Mouse (Mus musculus): ENCODE measurements around the gene Aoc3. TPM values are rescaled to one million over a fixed set of nuclear protein-coding genes. Genes with fewer than 3 reads are reported as not detected.

The Aoc3 gene
- total RNA-seq, 2 experiments from 2014 or later, result 4.0 to 6.1 TPM

GRCm38 (mm10) chr11:101332537-101332936 is 2.1 kb downstream of the Aoc3 start:
- DNase-seq, result no peak
- TF ChIP-seq CTCF (IDR thresholded peaks at IDR 0.05), result no peak
- intact Hi-C loops (cut with DNase I), result no loop called here
- Histone ChIP-seq H3K27ac (peak overlapping the region; percentile 81), H3K4me3 (peak overlapping the region; percentile 65)

DNA sequence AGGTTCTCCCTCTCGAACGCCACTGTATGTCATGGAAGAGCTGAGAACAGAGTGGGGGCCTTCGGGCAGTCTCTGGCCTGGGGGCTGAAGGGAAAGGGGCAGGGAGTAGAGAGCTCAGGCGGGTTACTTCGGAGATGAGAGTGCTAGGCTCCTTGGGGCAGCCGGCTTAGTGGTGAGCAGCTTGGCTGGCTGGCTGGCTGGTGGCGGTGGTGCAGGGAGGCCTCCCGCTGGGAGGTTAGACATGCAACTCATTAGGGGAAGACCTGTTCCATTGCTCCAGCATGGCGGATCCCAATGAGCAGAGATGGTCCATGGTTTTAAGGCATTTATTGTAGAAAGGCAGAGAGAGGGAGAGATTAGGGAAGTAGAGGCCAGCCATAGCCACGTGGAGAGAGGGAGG is 3.6 kb downstream of the Aoc3 start:
- peak overlapping the region; percentile 56 for H3K27ac ChIP-seq
- DNase-seq, result no peak
- peak overlapping the region; percentile 65 for H3K4me3 ChIP-seq
- intact Hi-C loops (cut with DNase I), result no loop called here
- TF ChIP-seq CTCF (IDR thresholded peaks at IDR 0.05), result no peak

DNA sequence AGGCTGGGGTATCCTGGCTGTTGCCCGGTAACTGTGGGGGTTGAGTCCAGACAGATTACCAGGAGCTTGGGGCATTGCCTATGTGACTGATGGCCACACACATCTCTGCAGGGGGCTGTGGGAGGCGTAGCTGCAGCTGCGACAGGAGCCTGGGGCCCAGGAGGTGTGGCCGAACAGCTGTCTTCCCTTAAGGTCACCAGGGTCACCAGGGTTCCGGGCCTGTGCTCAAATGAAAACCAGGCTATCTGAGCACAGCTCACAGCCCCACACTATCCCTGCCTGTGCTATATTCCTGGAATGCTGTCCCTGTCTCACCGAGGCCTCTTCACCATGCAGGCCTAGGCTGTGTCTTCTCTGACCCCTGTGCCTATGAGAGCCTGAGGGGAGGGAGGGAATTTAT is 4.1 kb downstream of the Aoc3 start:
- Histone ChIP-seq H3K27ac (no peak overlapping the region), H3K4me3 (peak overlapping the region; percentile 65)
- TF ChIP-seq CTCF (IDR thresholded peaks at IDR 0.05), result no peak
- no peak for DNase-seq
- intact Hi-C loops (cut with DNase I), result no loop called here

GRCm38 (mm10) chr11:101335685-101336084 is 5.3 kb downstream of the Aoc3 start:
- H3K27ac ChIP-seq, result no peak overlapping the region
- intact Hi-C loops (cut with DNase I), result no loop called here
- peak; percentile 17; the same call in 1 of the 2 replicates for TF ChIP-seq CTCF (IDR thresholded peaks at IDR 0.05)
- H3K4me3 ChIP-seq, result peak overlapping the region; percentile 23
- no peak for DNase-seq

DNA sequence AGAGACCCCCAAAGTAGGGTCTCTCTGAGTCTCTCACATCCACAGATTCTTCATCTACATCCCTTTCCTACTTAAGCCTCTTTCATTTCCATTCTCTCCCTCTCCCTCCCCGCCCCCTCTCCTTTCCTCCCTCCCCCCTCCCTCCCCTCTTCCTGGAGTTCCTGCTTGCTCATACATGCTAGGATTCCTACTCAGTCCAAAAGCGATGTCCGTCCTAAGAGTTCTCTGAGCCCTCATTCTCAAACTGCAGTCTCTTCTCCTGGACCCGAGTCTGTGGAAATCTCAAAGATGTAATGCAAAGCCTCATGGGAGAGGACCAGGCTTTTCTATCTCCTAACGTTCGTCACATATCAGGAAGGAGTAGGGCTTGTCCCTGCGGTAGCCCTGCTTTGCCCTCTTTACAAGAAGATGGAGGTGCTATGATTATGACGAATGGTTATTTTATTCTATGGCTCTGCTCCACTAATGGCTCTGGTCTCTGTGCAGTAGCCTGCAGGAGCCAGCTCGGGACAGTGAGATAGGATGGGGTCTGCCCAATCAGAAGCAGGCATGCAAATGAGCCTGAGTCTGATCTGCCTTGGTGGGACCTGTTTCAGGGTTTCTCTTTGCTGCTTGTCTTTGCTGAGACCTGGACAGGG is 7.8 kb downstream of the Aoc3 start:
- intact Hi-C loops (cut with DNase I), result no loop called here
- no peak for DNase-seq
- Histone ChIP-seq H3K27ac (no peak overlapping the region), H3K4me3 (peak overlapping the region; percentile 44)
- no peak for TF ChIP-seq CTCF (IDR thresholded peaks at IDR 0.05)

DNA sequence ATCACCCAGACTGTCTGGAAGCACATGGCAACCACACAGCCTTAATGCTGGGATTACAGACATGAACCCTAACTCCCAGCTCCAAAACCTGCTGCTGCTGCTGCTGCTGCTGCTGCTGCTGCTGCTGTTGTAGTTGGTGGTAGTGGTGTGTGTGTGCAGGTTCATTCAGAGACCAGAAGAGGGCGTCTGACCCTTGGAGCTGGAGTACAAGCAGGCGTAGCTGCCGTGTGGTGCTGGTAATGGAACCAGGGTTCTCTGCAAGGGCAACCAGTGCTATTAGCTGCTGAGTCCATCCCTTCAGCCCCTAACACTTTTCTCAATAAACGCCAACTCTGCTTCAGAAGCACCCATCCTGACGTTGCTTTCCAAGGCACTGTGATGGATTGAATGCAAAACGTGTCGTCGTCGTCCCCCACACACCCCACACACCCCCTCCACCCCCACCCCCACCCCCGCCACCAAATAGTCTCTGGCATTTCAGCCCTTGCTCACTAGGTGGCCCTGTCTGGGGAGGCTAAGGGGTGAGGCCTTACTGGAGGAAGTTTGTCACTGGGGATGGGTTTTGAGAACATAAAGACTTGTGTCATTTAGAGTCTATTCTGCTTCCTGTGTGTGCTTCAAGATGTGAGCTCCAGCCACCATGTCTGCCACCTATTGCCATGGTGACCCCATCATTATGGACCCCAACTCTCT is 16.8 kb downstream of the Aoc3 start:
- no peak overlapping the region for H3K4me3 ChIP-seq
- intact Hi-C loops (cut with DNase I), result no loop called here
- no peak for TF ChIP-seq CTCF (IDR thresholded peaks at IDR 0.05)
- no peak overlapping the region for H3K27ac ChIP-seq
- DNase-seq, result no peak

DNA sequence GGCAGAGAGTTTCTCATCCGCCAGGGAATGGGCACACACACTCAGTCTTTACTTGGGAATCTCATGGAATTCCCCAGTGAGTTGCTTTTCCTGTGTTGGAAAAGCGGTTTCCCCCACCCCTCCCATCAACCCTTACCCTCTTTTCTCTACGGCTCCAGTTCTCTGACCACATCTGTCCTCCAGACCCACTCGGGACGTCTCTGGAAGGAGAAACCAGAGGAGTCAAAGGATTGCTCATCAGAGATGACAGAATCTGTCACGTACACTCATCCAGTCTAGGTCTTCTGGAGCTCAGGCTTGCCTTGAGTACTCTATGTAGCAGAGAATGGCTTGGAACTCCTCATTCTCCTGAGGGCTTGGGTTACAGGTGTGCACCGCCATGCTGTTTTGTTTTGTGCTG is 18.4 kb downstream of the Aoc3 start:
- no peak for TF ChIP-seq CTCF (IDR thresholded peaks at IDR 0.05)
- Histone ChIP-seq H3K27ac (no peak overlapping the region), H3K4me3 (no peak overlapping the region)
- intact Hi-C loops (cut with DNase I), result no loop called here
- DNase-seq, result no peak

GRCm38 (mm10) chr11:101349216-101349615 is 18.8 kb downstream of the Aoc3 start:
- Histone ChIP-seq H3K27ac (no peak overlapping the region), H3K4me3 (no peak overlapping the region)
- TF ChIP-seq CTCF (IDR thresholded peaks at IDR 0.05), result no peak
- intact Hi-C loops (cut with DNase I), result no loop called here
- DNase-seq, result no peak

DNA sequence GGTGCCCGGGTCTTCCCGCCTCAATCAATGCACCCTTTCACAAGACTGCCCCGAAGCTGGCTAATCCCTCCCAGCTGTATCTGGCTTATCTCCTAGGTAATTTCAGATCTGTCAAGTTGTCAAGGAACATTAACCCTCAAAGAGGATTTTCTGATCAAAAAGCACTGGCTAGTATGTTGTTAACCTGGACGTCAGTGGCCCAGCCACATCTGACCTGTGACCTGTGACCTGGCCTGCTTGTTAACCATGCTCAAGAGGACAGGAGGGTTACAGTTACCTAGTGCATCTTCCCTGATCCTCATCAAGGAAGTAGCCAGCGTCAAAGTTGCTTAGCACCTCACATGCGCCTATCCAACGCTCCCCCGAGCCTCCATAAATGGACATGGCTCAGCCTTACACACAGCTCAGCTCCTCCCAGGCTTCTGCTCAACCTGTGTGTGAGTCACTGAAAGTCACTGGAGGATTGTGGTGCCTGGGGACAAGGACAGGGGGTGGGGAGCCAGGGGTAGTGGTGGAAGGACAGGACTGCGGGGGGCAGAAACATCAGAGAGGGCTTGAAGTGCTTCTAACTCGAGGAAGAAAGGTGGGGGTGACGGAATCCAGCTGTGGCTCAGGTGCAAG is 20.8 kb downstream of the Aoc3 start:
- Histone ChIP-seq H3K4me3 (no peak overlapping the region), H3K27ac (no peak overlapping the region)
- intact Hi-C loops (cut with DNase I), result no loop called here
- no peak for TF ChIP-seq CTCF (IDR thresholded peaks at IDR 0.05)
- DNase-seq, result no peak

GRCm38 (mm10) chr11:101351721-101352111 is 21.3 kb downstream of the Aoc3 start:
- H3K4me3 ChIP-seq, result no peak overlapping the region
- intact Hi-C loops (cut with DNase I), result no loop called here
- no peak for DNase-seq
- TF ChIP-seq CTCF (IDR thresholded peaks at IDR 0.05), result no peak
- H3K27ac ChIP-seq, result no peak overlapping the region

GRCm38 (mm10) chr11:101353436-101353835 is 23.0 kb downstream of the Aoc3 start:
- intact Hi-C loops (cut with DNase I), result no loop called here
- no peak for DNase-seq
- TF ChIP-seq CTCF (IDR thresholded peaks at IDR 0.05), result no peak
- no peak overlapping the region for H3K27ac ChIP-seq
- H3K4me3 ChIP-seq, result no peak overlapping the region

DNA sequence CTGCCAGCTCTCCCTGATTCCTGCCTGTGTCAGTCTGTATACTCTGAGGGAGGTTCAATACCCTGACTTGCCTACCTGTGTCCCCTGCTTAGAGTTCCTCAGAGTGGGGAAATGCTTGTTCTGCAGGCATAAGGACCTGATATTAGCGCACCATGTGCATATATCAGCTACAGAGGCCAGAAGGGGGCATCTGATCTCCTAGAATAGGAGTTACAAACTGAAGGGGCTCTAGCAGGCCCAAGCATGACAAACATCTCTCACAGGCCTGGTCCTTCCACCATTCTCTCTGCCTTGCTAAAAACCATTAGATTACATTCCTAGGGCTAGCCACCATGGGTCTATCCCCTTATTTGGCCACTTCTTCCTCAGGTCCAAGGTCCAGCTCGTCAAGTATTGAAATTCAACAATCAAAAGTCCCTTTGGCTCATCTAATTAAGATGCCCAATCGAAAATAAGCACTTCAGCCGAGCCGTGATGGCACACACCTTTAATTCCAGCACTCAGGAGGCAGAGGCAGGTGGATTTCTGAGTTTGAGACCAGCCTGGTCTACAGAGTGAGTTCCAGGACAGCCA is 24.1 kb downstream of the Aoc3 start:
- DNase-seq, result no peak
- Histone ChIP-seq H3K4me3 (no peak overlapping the region), H3K27ac (no peak overlapping the region)
- TF ChIP-seq CTCF (IDR thresholded peaks at IDR 0.05), result no peak
- intact Hi-C loops (cut with DNase I), result loop anchor here (5.0 kb wide), 1 partner anchor 43 kb away; no protein-coding TSS in a partner anchor

DNA sequence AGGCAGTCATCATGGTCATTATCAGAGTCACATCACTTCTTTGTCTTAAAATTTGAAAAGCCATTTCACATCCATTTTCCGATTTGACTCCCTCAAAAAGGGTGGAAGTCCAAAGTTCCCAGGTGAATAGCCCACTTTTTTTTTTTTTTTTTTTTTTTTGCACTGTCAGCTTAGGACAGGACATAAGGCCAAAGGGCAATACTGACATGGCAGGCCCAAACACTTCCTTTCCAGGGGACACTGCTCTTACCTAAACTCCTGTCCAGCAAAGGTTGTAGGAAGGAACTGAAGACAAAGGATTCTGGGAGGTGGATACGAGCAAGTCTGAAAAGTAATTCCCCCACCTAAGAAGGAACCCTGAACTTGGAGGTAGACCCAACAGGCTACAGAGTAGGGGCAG is 25.5 kb downstream of the Aoc3 start:
- H3K4me3 ChIP-seq, result no peak overlapping the region
- TF ChIP-seq CTCF (IDR thresholded peaks at IDR 0.05), result no peak
- intact Hi-C loops (cut with DNase I), result loop anchor here (5.0 kb wide), 1 partner anchor 41 kb away; no protein-coding TSS in a partner anchor
- H3K27ac ChIP-seq, result no peak overlapping the region
- DNase-seq, result no peak

Data from gastrocnemius, adult 2 months (tissue).